Mouse (Mus musculus): ENCODE measurements at regions not wholly inside any gene's neighbourhood (a gene's known extent, or its start where the extent isn't known, plus 50 kb on each side); places are given as distances from the start of the nearest gene placed in this dataset.

DNA sequence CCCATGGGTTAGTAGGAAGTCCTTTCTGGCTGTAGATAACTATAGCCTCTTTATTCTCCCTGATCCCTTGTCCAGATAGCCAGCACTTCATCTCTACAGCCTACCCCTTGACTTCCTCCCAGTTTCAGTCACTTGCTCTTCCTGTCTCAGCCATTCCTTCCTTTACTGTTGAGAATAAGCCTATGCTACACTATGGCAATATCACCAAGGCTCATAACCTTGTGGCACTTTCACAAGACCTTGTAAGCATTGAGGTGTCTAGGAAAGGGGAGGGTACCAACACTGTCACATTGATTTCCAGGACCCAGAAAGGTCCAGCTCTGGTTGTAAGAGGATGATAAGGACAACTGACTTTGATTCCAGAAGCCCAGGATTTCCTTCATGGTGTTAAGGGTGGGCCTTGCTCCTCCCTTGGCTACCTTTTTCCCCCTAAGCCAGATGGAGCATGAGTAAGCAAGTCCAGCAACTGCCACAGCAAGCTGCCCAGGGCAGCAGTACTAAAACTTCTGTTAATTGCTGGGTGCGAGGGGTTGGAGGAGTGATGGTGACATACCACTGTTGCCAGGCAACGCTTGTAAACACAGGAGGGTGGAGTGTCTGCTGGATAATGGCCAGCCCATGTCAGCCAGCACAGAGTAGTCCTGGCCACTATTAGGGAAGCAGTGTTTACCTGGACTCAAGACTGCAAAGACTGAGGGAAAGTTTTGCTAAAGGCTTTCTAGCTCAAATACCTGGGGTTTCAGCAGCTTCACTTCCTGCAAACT, 75.7 kb downstream of the Ankrd16 start:
- DNase-seq = peak; percentile 2

DNA sequence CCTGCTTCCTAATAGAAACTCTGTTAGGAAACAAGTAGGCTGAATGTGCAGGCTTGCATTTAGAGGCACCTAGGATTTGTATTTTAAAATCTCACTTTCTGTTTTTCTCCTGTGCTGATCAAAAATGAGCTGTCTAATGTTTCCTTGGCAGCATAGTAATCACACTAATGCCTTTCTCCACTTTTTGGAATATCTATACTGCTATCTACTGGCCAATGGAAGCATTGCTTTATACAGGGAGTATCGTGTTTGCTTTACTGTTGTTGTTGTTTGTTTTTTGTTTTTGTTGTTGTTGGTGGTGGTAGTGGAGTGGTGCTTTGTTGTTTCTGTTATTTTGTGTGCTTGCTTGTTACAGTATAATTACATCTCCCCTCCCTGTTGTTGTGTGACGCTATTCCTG, 92.3 kb downstream of the Ankrd16 start:
- no peak for DNase-seq

DNA sequence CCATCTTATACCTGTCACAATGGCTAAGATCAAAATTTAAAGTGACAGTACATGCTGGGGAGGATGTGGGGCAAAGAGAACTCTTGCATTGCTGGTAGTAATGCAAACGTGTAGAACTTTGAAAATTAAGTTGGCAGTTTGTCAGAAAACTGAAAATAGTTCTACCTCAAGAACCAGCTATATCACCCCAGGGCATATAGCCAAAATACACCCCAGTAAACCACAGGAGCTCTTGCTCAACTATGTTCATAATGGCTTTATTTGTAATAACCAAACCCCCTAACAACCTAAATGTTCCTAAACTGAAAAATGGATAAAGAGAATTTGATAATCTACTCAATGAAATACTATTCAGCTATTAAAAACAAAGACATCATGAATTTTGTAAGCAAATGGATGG, 102.3 kb downstream of the Ankrd16 start:
- no peak for DNase-seq

DNA sequence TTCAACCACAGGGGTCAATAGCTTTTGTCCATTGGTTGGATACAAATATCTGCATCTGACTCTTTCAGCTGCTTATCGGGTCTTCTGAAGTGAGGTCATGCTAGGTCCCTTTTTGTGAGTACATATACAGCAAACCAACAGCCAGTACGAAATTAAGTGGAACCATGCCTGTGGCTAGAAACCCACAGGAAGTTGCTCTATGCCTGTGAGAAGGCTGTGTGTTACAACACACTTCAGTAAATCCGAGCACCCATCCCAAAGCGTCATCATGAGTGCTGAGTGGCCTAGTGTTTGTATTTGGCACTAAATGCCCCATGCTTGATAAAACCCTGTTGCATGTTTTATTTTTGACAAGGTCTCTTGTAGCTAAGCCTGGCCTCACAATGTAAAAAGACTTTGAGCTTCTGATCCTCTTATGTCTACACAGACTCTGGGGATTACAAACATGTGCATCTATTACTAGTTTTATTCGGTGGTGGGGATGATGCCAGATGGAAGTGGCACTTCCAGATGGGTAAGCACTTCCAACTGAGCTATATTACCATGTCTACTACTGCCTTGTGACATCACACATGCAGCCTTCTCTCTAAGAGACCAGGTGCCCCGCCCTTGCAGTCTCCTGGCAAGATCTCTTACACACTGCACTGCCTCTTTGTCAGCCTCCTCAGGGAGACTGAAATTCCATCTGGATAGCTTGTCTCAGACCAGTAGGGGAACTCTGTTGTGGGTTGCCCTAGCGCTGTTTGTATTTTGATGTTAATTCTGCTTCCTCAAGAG, 117.3 kb downstream of the Ankrd16 start:
- DNase-seq = no peak

DNA sequence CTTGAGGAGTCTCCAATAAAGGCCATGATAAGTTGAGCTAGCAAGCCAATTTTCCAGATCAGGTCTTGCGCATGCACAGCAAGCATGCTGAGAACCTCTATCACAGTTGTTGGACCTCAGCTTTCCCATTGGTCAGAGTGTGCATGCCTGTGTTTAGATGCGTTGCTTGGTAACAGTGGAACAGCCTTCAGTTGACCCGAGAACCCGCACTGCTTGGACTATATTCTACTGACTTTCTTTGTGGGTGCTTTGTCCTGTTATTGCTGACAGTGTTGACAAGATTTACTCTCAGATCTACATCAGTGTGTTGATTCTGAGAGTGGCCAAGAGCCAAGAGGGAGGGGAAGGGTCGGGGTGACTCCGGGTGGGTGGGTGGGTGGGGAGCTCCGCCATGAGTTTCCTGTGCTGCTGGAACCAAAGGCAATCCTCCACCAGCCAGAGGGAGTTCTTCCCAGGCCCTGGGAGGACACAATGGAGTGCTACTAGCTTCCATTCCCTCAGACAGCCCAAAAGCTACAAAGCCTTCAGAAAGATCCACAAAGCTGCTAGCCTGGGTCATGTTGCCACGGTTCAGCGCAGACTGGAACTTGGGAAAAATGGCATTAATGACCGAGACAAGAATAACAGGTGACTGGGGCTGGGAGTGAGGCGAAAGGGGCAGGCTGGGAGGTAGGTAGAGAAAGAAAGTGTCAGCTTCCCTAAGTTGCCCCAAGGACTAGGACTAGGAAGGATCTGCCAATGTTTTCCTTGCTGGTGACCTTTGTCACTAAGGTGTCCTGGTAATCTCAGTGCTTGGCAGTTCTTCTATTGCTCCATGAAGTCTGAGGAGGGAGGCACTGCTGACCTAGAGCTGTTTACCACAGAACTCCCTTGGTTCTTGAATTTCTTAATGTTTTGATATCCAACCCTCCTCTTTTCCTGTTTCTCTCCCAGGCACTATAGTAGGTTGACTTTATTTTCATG, 122.3 kb downstream of the Ankrd16 start:
- peak; percentile 3 for DNase-seq

DNA sequence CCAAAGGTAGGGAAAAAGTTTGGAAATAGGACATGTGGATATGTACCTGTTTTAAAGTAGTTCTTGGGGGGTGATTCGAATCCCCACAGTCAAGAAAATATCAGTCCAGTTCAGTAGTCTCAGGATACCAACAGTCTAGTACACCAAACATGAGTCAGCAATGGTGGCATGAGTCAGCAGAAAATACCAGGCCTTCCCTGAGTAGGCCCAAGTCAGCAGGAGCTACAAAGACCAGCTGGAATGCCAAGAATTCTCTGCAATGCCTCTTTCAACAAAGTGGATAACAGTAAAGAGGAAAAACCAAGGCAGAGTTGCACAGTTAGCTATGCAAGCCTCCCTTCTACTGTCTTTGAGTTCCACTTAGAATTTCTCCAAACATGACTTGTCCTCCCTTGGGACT, 137.1 kb downstream of the Ankrd16 start:
- DNase-seq = no peak

DNA sequence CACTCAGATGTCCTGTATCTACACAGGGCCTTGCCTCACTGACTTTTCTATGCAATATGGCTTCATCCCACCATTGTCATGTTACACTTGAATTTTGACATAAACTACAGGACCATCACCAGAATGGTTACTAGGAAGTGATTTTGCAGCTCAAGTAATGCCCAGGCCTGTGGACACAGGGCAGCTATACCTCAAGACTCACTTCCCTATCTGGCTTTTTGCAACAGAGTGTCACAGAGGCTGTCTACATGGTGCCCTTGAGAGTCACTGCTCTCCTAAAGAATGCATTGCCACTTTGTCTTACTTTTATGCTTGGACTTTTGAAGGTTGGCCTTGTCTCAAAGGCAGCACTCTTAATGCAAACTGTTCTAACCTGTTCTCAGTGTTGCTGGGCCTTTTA, 139.7 kb downstream of the Ankrd16 start:
- no peak for DNase-seq

DNA sequence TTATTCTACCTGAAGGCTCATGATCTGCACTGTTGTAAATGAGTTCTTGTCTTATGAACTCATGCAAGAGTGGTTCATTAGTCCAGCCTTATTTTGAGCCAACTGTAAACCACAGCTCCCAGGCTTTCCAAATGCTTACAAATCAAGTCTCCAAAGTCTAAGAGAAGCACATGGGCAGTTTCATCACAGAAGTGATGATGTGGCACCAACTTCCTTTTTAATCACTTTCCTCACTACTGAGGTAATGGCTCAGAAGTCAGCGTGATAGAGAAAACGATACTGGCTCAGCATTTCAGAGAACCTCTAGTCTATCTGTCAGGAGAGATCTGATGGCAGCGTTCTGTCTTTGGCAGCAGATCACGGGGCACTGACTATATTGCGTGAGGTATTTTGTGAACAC, 140.4 kb downstream of the Ankrd16 start:
- no peak for DNase-seq

DNA sequence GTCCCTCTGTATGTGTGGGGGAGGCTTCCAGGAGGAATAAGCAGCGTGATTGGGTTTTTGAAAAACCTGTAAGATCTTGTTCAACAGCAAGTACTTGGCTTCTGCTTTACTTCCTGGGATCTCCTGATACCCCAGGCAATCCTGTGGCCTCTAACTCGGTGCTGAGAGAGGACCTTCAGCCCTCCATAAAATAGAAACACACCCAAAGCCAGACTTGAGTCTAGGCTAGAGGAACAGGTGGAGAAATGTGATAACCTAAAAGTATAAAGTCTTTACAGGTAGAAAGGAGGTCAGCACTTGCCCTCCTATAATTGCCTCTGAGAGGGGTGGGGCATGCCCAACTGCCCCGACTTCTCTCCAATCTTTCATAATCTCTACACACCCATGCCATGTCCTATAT, 183.1 kb downstream of the Ankrd16 start:
- no peak for DNase-seq

DNA sequence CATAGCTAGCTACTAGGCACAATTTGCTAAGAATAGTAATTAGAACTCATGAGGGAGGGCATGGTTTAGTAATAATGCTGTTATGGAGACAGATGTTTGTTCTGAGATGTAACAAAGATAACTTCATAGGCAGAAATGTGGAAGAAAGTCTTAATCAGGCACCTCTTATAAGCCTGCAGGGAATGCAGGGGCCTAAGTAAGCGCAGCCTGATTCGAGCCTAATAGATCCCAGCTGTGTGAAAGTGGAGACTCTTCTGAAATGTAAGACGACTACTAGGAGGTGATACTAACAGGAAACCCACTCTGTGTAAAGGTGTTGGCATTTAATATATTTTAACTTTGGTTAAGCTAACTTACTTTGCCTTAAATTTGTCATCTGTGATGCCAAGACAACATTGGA, 187.7 kb downstream of the Ankrd16 start:
- DNase-seq = no peak

DNA sequence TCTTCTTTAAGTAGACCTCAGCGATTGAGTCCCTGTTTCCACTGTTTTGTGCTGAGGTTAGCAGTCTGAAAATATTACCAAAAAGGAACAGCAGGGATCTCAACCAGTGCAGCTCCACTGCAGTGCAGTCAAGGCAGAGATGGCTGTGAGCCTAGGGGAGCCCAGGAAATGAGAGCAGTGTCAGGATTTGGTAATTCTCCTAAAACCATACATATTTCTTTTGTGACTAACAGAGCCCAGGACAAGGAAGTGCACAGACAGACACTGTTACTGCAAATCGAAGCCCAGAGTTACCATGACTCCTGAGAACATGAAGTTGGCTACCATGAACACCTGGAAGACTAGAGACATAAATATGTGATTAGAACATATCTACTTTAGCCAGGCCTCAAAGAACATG, 189.3 kb downstream of the Ankrd16 start:
- no peak for DNase-seq

DNA sequence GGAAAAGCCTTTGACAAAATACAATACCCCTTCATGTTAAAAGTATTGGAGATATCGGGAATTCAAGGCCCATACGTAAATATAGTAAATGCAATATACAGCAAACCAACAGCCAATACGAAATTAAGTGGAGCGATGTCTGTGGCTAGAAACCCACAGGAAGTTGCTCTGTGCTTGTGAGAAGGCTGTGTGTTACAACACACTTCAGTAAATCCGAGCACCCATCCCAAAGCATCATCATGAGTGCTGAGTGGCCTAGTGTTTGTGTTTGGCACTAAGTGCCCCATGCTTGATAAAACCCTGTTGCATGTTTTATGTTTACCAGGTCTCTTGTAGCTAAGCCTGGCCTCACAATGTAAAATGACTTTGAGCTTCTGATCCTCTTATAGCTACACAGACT, 194.3 kb downstream of the Ankrd16 start:
- DNase-seq = no peak

DNA sequence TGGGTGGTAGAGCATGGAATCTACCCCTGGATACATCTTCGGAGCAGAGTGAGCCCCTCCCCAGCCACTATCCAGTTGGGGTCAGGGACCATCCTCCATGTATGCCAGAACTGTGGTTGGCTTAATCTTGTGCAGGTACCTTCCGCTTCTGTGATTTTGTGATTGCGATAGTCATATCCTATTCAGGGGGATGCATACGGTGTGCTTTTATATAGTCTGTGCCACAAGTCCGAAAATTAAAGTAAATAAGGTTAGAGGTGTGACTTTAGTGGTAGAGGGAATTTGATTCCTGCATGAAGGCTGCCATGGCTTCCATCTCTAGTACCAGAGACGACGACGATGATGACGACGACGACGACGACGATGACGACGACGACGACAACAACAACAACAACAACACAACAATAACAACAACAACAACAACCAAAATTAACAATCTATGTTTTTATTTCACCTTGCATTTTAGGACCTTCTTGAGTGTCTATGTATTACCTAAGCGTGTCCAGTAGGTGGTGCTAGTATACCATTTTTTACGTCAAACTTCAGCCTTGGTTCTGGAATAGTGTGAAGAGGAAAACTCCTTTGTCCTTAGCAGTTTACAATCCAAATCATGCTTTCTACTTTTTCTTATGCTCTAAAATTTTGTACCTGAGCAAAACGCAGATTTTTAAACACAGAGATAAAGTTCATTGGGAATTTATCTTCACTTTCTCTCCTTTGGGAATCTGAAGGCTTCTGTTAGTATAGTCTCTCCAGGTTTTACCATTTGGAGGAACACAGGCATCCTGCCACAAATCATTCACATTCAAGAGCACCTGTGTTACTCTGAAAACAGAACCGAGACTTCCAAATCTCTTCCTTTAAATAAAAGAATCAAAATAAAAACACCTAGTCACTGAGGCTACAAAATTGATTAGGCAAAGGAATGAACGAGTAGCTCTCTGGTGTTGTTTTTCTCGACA, 224.5 kb downstream of the Ankrd16 start:
- DNase-seq = no peak

DNA sequence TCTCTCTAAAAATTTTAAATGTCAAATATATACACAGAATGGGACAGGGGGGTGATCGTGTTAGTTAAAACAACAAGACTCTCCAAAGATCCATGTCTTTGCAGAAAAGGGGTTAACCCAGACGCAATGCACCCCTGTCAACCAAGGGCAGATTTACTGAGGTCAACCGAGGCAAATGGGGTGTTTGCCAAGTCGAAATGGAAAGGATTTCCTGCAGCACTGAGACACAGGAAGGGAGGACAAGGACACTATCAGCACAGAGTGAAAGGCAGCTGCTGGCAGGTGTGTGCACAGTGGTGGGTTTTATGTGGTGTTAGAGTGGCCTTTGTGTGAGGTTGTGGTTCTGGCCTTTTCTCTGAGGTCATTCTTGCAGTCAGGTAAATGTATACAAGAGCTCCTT, 226.7 kb downstream of the Ankrd16 start:
- no peak for DNase-seq

DNA sequence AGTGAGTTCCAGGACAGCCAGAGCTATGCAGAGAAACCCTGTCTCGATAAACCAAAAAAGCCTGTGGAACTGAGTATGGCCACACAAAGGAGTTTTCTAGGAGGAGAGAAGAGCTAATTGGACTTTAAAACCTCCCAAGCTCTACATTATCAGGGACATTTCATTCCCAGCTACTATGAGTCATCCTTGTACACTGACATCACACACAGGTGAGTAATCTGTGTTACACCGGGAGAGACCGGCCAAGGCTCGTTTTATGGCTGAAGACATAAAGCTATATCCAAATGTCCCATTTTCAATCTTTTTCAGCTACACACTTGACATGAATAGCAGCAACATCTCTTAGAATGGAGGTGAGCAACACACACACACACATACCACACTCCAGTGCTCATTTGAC, 229.5 kb downstream of the Ankrd16 start:
- DNase-seq = no peak

DNA sequence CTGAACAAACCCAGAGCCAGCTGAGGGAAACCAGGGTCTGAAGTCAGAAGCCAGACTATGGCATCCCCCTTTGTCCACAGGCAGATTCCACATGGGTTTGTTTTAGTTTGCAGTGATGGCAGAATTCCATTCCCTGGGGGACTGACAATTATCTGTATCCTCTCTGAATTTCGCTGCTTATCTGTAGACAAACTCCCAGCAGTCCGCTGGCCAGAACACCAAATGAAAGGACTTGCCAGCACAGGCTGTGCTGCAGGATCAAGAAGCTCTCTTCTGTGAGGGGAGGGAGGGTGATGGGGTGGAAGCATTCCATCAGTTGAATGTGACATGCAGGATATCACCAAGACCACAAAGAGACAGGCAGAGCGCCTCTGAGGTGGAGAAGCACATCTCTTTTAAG, 233.8 kb downstream of the Ankrd16 start:
- DNase-seq = no peak

DNA sequence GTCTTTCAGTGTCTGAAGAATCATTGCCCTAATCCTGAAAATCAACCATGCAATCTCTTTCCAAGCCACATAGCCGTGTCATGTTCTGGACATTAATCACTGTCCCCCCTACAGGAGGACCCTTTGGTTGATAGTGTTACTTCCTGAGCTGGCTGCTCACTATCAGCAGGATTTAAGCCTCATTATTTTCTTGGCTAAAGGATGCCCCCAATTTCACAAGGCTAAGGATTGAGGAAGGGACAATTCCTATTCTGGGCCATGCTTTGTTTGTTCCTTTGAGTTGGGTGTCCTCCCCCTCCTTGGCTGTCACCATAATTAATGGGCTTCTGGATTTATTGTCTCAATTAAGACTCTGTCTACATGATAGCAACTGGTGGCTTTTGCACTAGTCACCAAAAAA, 241.9 kb downstream of the Ankrd16 start:
- no peak for DNase-seq

DNA sequence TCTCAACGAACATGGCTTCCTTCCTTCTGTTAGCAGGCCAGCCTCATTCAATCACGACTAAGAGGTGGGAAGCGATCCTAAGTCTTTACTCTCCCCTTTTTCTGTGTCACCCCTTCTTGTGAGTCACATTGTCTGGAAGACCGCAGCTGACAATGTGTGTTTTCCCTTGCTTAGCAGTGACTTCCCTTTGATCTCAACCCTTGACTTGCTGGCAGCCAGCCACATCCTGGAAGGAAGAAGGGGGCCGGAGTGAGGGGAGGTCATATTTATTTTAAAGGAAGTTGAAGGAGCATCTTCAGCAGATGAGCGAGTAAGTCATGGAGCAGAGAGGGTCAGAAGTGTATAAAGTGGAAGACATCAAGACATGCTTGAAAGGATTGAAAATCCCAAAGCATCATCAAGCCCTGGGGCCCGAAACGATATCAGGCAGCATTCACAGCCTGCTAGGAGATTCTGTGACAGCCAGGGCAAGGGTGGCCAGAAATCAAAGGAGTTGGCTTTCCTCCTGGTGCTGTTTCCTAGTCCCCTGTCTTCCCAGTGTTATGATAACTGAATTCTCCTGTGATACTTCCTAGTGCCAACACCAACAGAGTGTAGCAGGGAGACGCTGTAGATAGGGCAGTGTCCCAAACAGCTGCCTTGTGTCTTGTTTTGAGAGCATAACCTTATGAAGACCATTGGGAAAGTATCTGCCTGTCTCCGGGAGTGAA, 245.9 kb downstream of the Ankrd16 start:
- DNase-seq = peak; percentile 72

DNA sequence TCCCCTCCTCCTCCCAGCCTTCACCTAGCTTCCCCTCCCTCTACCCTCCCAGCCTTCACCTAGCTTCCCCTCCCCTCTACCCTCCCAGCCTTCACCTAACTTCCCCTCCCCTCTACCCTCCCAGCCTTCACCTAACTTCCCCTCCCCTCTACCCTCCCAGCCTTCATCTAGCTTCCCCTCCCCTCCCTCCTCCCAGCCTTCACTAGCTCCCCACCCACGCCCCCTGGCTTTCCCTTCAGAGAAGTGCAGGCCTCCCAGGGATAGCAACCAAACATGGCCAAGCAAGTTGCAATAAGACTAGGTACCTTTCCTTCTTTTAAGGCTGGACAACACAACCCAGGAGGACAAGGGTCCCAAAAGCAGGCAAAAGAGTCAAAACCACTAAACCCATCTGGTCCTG, 248.5 kb downstream of the Ankrd16 start:
- DNase-seq = no peak

DNA sequence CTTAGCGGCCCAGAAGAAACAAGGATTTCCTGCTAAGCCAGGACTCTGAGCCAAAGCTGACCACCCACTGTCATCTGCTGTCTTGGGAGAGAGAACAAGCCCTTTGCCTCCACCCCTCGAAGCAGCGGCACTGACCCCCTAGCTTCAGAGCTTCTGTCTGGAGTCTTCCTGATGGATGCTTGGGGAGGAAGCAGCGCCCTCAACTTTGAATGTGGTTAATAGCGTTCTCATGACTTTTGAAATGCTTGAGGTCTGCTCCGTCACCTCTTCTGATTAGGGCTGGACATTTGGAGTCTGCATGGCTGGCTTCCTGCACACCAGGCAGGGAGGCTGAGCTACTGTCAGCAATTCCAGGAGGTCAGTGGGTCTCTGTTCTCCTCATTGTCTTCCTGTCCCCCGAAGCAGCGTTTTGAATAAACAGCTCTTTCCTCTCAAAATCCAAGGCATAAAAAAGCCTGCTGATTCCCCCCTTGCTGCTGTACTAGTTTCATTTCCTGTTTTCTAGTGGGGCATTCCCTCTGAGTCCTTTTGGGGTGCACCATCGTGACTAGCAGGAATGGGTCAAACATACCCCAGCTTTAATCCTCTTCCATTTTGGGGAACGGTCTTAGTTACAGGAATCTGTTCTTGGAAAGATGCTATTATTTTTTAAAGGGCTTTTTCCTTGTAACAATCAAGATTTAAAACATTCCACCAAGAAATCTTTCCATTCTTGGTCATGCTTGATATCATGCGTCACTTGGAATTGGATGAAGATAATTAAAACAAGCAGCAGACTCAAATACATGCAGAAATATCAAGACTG, 256.0 kb downstream of the Ankrd16 start:
- DNase-seq = peak; percentile 18

DNA sequence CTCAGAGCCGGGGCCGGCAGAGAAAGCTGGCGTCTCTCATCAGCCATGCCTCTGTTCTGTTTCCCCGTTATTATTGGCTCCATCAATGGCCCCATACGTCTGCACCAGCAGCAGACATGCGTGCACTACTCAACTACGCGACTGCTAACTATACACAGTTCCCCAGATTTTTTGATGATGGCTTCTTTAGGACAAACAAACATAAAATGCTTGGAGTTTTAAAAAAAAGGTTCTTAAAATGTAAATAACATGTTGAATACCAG, 256.6 kb downstream of the Ankrd16 start:
- no peak for DNase-seq
